Mouse (Mus musculus) olfactory bulb, adult 2 months (tissue): ENCODE measurements around the gene Rrp7a. TPM values are rescaled to one million over a fixed set of nuclear protein-coding genes. Genes with fewer than 3 reads are reported as not detected.
"Not testable (repeated sequence)": the region's sequence is repeated elsewhere in the genome, so short reads cannot be mapped to it uniquely, and the experiment has no call there.

ENCODE experiments used
- H3K27ac ChIP-seq: fragments of 200-500 bp; 2 replicates; pipeline ENCODE4 v1.5.1; 2012; ENCODE audit warnings: low read depth, low read length; ENCODE audit not compliant: insufficient read depth
- H3K4me1 ChIP-seq: fragments of 200-500 bp; 2 replicates; pipeline ENCODE4 v1.6.1; 2012; ENCODE audit warnings: low read length; ENCODE audit not compliant: control insufficient read depth, insufficient read depth
- H3K4me3 ChIP-seq: fragments of 200-500 bp; 2 replicates; pipeline ENCODE4 v1.5.1; 2012; ENCODE audit warnings: mild to moderate bottlenecking, low read depth, low read length, moderate library complexity; ENCODE audit not compliant: insufficient read depth
- CTCF ChIP-seq: fragments of 200-500 bp; IDR thresholded peaks from 2 replicates; pipeline ENCODE4 v1.5.1; 2012; ENCODE audit warnings: low read depth, mild to moderate bottlenecking, low read length, moderate library complexity; ENCODE audit not compliant: insufficient read depth
- POLR2A ChIP-seq: fragments of 200-500 bp; IDR thresholded peaks from 2 replicates; pipeline ENCODE4 v1.6.1; 2012; ENCODE audit warnings: mild to moderate bottlenecking, low read depth, low read length, moderate library complexity; ENCODE audit not compliant: insufficient read depth
- WGBS: fragments of 180-500 bp; shearing (Covaris S2); methylation state at CpG from one replicate; pipeline ENCODE4 v1.1.7; 2018; 5-methylcytosine and 5-hydroxymethylcytosine counted together
- polyA plus RNA-seq: library from polyadenylated mRNA; stranded (reverse); fragments of >200 nt; gene quantifications from 2 replicates; pipeline ENCODE4 v1.2.4, GENCODE M21; 2012; ENCODE audit warnings: low replicate concordance; ENCODE audit not compliant: missing spikeins, insufficient read depth, insufficient read length

Gene Rrp7a
- polyA plus RNA-seq, 1 experiment: not detected

DNA sequence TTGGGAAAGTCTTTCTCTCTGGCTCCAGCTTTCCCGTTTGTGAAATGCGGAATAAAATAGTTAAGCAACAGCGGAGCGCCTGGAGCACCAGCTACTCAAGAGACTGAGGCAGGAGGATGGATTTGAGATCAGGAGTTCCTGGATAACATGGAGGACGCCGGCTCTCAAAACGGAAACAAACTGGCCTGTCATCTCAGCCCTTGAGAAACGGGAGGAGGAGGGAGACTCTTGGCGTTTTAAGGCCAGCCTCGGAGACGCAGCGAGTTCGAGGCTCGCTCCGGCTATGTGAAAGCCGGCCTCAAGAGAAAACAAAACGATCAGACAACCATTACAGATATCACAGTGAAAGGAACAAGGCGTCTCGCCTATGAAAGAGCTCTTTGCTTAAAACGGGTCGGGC is 25.8 kb upstream of the Rrp7a start:
- Histone ChIP-seq H3K27ac (peak overlapping the region; percentile 96; the same call in 1 of the 2 replicates), H3K4me1 (peaks cover 15% of the 10 kb centered on the region), H3K4me3 (peak overlapping the region; percentile 98)
- TF ChIP-seq CTCF: no peak
- TF ChIP-seq POLR2A: no peak
- under 1% methylated on average over 21 of the region's 21 CpGs for WGBS

DNA sequence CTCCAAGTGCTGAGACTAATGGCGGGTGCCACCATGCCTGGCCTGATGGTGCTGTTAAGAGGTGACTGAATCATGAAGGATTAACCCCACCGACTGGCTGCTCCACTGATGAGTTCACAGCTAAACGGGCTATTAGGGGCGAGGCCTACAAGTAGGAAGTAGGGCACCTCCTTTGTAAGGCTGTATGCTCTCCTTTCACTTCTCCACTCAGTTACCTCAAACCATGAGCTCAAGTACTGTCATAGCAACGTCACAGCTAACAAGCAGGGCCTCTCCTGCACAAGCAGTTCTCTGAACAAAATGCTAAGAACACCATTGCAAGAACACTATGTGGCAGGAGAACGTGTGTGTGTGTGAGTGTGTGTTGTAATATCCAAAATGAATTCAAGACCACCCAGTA is 22.9 kb upstream of the Rrp7a start:
- 77% methylated on average over 6 of the region's 6 CpGs for WGBS
- Histone ChIP-seq H3K27ac (no peak overlapping the region), H3K4me3 (no peak overlapping the region), H3K4me1 (peaks cover 16% of the 10 kb centered on the region)
- TF ChIP-seq CTCF (no peak), POLR2A (no peak)

- peaks cover 20% of the 10 kb centered on the region for H3K4me1 ChIP-seq
- no peak overlapping the region for H3K4me3 ChIP-seq
- no peak for TF ChIP-seq CTCF
- 9% methylated on average over 5 of the region's 5 CpGs for WGBS
- peak overlapping the region; percentile 0; the same call in 1 of the 2 replicates for H3K27ac ChIP-seq
These were observed 20.3 kb upstream of the Rrp7a start for GRCm38 (mm10) chr15:83142861-83143260.

GRCm38 (mm10) chr15:83135654-83136053 is 13.1 kb upstream of the Rrp7a start:
- Histone ChIP-seq H3K27ac (no peak overlapping the region), H3K4me3 (no peak overlapping the region), H3K4me1 (peaks cover 5% of the 10 kb centered on the region)
- WGBS: 79% methylated on average over 2 of the region's 2 CpGs
- TF ChIP-seq POLR2A (no peak), CTCF (no peak)

- 61% methylated on average over 6 of the region's 6 CpGs for WGBS
- Histone ChIP-seq H3K4me1 (peaks cover 4% of the 10 kb centered on the region), H3K4me3 (no peak overlapping the region), H3K27ac (no peak overlapping the region)
- TF ChIP-seq CTCF (no peak), POLR2A (no peak)
These were observed 12.1 kb upstream of the Rrp7a start for GRCm38 (mm10) chr15:83134671-83135070.

DNA sequence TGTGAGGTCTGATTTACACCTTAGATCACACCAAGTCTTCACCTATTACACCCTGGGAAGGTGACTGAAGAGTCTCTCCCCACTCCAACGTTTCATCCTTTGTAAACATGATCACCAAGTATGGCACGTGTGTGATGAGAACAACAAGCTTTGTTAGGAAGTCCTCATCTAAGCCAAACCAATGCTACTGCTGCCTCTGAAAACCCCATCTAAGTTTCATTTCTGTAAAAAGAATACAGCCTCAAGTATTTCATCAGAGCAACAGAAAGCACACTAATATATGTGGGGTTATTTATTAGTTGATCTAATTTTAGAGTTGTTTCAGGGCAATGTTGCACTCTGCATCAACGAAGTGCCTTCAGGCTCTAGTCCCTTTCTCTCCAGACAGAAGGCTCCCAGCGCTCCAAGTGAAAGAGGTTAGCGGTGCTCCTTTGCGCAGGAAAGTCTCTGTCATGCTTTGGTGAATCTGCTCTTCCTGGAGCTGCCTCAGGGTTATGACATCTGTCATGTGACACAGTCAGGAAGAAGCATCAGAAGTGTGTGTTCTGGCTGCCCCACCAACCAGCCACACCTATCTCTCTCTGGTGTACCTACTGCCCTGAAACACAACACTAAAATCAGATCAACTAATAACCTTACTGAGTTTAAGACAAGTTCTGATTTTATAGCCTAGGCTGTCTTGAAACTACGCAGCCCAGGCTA is 7.1 kb upstream of the Rrp7a start:
- H3K27ac ChIP-seq: no peak overlapping the region
- WGBS: 85% methylated on average over 7 of the region's 7 CpGs
- H3K4me1 ChIP-seq: no peaks in the 10 kb centered on the region
- no peak overlapping the region for H3K4me3 ChIP-seq
- TF ChIP-seq POLR2A (no peak), CTCF (no peak)

GRCm38 (mm10) chr15:83127037-83127436 is 4.4 kb upstream of the Rrp7a start:
- 50% methylated on average over 3 of the region's 3 CpGs for WGBS
- H3K4me1 ChIP-seq, H3K27ac ChIP-seq, H3K4me3 ChIP-seq: not testable (repeated sequence)

- Histone ChIP-seq H3K4me3 (no peak overlapping the region), H3K27ac (no peak overlapping the region), H3K4me1 (peaks cover 2% of the 10 kb centered on the region)
- TF ChIP-seq CTCF: no peak
- no peak for TF ChIP-seq POLR2A
- WGBS: 80% methylated on average over 9 of the region's 9 CpGs
These were observed 4.0 kb upstream of the Rrp7a start for GRCm38 (mm10) chr15:83126582-83126981.

DNA sequence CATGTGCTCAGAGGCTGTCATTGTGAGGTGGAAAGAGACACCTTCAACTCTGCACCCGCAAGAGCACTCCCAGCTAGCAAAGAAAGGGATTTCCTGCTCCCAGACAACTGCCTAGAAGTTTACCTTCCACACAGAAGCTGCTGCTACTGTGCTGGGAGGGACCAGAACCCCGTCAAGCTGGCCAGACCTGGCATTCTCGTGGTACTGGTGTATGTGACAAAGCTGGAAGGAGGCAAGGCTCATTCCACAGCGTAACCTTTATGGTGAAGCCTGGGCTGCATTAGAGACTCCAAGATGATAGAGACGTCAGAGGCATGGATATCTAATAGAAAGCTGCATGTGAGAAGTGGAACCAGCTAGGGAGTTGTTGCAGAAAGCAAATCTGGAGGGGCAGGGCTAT is 2.0 kb upstream of the Rrp7a start:
- H3K4me3 ChIP-seq: no peak overlapping the region
- no peak for TF ChIP-seq POLR2A
- no peak for TF ChIP-seq CTCF
- peaks cover 7% of the 10 kb centered on the region for H3K4me1 ChIP-seq
- H3K27ac ChIP-seq: no peak overlapping the region
- WGBS: 69% methylated on average over 5 of the region's 5 CpGs

GRCm38 (mm10) chr15:83121709-83122565 is 664 bp downstream of the Rrp7a start:
- Histone ChIP-seq H3K27ac (peak overlapping the region; percentile 57), H3K4me1 (peaks cover 14% of the 10 kb centered on the region), H3K4me3 (peak overlapping the region; percentile 91)
- no peak for TF ChIP-seq CTCF
- no peak for TF ChIP-seq POLR2A
- WGBS: 2% methylated on average over 42 of the region's 43 CpGs
